Mouse (Mus musculus) adrenal gland, postnatal 14 days (tissue): ENCODE data around the gene Lrp8. TPM values are rescaled to one million over a fixed set of nuclear protein-coding genes. Genes with fewer than 3 reads are reported as not detected.
A peak's percentile ranks its signal among the peaks of the same experiment; 100 is the strongest.

Experiments used
- DNase-seq: peaks from one replicate; pipeline ENCODE4 v3.0.0; 2021; ENCODE audit warnings: mixed read lengths
- total RNA-seq: library from RNA; stranded (reverse); gene quantifications from 2 replicates; pipeline ENCODE4 v1.2.3, GENCODE M21; 2021

Lrp8 gene
- total RNA-seq, 1 experiment from 2014 or later, result 5.0 TPM

DNA sequence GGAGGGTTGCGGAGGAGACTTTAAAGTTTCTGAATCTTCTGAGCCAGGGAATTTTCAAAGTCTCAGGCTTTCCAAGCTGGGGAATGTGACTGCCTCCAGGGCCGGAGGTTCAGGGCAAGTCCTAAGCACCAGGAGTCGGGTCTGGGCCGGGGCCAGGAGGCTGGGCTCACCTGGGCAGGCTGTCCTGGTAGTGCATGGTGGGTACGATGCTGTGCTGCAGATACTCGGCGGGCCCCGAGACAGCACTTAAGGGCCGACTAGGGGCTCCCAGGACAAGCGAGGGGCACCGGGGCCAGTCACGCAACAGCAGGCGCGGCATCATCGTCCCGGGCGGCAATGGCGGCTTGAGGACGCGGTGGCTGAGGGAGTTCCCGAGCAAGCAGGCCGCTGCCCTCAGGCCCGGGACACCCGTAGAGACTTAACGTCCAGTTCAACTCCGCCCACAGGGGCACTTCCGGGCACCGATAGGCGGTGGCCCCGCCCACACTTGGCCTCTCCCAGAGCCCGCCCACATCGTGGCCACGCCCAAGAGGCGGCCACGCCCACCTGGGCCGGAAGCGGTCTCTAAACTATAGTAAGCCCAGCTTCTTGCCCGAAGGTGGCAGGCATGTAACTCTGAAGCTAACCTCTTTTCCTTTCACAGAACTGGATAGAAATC lies 121.2 kb downstream of the Lrp8 start, which contains the start of gene Cpt2:
TSS of gene Cpt2 (minus strand) at position 466 of the 658 bp plus-strand sequence.
- DNase-seq, result peak; percentile 98

DNA sequence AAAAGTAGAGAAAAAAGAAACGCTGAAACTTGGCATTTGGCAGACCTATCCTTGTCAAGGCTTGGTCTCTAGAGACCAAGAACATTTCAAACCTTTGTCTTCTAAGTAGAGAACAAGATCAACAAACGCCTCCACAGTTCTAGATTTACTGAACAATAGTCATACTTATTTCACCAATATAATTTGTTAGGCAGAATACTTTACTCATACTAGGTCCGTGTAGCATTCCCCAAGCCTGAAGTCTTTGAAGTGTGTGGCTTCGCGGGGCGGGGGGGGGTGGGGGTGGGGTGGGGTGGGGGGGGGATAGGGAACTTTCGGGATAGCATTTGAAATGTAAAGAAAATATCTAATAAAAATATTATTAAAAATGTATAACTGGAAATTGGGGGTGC lies 121.7 kb downstream of the Lrp8 start:
- DNase-seq, result no peak

Other genes starting within 250 kb of the Lrp8 start
- 0.26 TPM in 1 of 2 replicates, not detected in the other for gene Dmrtb1, start 118.0 kb upstream of the Lrp8 start, total RNA-seq
- gene Magoh, start 77.5 kb downstream of the Lrp8 start, total RNA-seq, result 91.3 and 98.1 TPM in 2 replicates
- 75.3 and 75.4 TPM in 2 replicates for gene 0610037L13Rik, start 87.6 kb downstream of the Lrp8 start, total RNA-seq
- 247 and 275 TPM in 2 replicates for gene Cpt2, start 121.3 kb downstream of the Lrp8 start, total RNA-seq
- gene Slc1a7, start 166.1 kb downstream of the Lrp8 start, total RNA-seq, result 0.26 and 0.44 TPM in 2 replicates